Mouse (Mus musculus) duodenum, adult 2 months (tissue): Measurements from ENCODE around the gene Exd2. TPM values are rescaled to one million over a fixed set of nuclear protein-coding genes. Genes with fewer than 3 reads are reported as not detected.

ENCODE experiments used
- polyA plus RNA-seq: library from polyadenylated mRNA; depleted of rRNA; stranded (reverse); fragments of >200 nt; gene quantifications from 2 replicates; pipeline ENCODE4 v1.2.3, GENCODE M21; 2012; ENCODE audit warnings: low replicate concordance; rRNA removed

Exd2 gene
- polyA plus RNA-seq: 2.3 and 3.3 TPM in 2 replicates

DNA sequence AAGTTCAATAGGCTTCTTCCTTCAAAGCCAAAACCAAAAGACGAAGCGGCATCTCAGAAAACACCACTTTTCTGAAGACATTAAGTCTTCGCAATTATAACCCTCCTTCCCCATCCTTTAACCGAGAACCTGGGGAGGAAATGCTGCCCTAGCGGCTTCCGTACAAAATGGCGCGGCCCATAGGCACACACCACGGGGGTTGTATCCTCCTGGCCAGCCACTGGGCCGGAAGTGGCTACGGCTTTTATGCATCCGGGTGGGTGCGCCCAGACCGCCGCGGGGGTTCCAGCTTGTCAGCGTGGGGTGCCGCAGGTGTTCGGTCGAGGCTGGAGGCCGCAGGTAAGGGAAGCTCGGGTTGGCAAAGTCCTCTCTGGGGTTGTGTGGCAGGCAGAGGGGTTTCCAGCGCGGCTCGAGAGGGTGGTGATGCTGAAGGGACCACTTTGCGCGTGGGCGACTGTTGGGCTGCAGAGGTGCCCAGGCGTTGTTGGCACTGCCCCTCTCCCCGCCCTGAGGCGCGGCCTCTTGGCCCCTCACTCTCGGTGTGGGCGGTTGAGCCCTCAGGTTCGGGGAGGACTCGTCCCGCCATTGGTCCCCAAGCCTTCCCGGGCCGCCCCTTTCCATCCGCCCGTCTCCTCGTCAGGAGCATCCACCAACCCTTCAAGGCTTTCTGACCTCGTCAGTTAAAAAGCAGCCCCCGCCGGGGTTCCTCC is at the start of gene Exd2:
Gene Exd2 (plus strand): TSS at position 154 of the 710 bp plus-strand sequence.

DNA sequence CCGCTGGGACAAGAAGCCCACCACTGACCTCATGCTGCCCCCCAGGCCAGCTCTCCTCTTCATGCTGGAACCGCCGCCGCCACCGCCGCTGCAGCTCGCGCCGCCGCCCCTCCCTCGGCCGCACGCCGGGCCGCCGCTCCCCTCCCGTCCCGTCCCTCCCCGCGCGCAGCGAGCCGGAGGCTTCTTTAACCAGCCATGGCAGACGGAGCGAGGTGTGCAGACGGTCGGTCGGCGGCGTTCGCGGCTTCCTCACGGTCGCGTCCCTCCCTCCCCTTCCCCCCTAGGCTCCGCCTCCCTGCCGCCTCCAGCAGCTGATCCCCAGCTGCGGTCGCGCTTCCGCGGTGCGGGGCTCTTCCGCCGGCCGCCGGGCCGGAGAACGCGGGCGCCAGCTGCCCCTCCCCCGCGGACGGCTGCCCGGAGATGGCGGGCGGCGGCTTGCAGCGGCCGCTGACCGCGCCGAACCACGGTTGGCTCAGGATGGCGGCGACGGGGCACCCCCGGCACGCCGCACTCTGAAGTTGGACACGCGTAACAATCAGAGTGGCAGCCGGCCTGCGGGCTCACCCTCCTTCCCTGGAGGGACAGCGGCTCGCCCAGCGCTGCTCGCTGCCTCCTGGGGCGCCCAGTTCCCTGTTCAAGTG is 26.4 kb upstream of the Exd2 start, which contains the start of gene Dcaf5:
Gene Dcaf5 (minus strand): TSS at position 266 of the 641 bp plus-strand sequence.

DNA sequence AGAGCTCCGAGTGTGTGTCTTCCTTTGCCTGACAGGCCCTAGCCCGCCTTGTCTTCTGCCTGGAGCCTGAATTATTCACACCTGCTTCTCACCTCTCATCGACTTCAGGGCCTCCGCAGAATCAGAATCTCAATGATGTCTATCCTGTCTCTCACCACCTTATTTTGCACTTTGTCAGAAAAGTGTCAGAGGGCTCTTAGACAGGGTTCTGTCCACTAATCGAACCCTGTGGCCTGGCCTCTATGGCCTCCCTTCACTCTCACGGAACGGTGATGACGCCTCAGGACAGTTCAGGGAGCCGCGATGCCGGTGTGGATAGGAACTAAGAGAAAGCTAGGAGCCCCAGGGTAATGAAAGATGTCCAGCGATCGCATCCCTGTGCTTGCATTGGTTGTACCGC is 55.1 kb downstream of the Exd2 start, which contains the start of gene Galnt16:
Gene Galnt16 (plus strand): TSS at position 301 of the 400 bp plus-strand sequence.

Other genes starting within 250 kb of the Exd2 start
- 34.9 and 46.2 TPM in 2 replicates for gene Actn1, start 202.7 kb upstream of the Exd2 start, polyA plus RNA-seq
- 7.5 and 11.1 TPM in 2 replicates for gene Dcaf5, start 26.5 kb upstream of the Exd2 start, polyA plus RNA-seq
- gene Galnt16, start 55.2 kb downstream of the Exd2 start, polyA plus RNA-seq: 0.49 and 0.91 TPM in 2 replicates
- gene Slc39a9, start 180.8 kb downstream of the Exd2 start, polyA plus RNA-seq: 43.9 and 92.0 TPM in 2 replicates
- 6.1 and 9.5 TPM in 2 replicates for gene Erh, start 181.2 kb downstream of the Exd2 start, polyA plus RNA-seq
- 0.38 and 1.7 TPM in 2 replicates for gene Plekhd1, start 229.5 kb downstream of the Exd2 start, polyA plus RNA-seq